Mouse (Mus musculus) adrenal gland, postnatal 14 days (tissue): ENCODE data around the gene Egfl7. TPM values are rescaled to one million over a fixed set of nuclear protein-coding genes. Genes with fewer than 3 reads are reported as not detected.

ENCODE experiments used
- DNase-seq: peaks from one replicate; pipeline ENCODE4 v3.0.0; 2021; ENCODE audit warnings: mixed read lengths
- long read RNA-seq, 2 experiments: library from polyadenylated mRNA; stranded (forward); transcript quantifications; one replicate each; pipeline ENCODE4 v2.0.0; 2021
- total RNA-seq: library from RNA; stranded (reverse); gene quantifications from 2 replicates; pipeline ENCODE4 v1.2.3, GENCODE M21; 2021

Gene Egfl7
- total RNA-seq, result 217 and 247 TPM in 2 replicates
- long read RNA-seq, experiment 1, transcript Egfl7-213 (1 exons, 536 nt), result minor isoform, 19 of 148 reads
- long read RNA-seq, experiment 1, transcript Egfl7-202 (10 exons, 1,372 nt), result major isoform, 46 of 148 reads
- long read RNA-seq, experiment 1, transcript Egfl7-212 (10 exons, 1,391 nt), result minor isoform, 10 of 148 reads
- long read RNA-seq, experiment 1, partial matches to known transcripts, result 20 of 148 reads
- long read RNA-seq, experiment 1, other reads (novel, unspliced or antisense), result 43 of 148 reads
- long read RNA-seq, experiment 2, transcript Egfl7-202 (10 exons, 1,372 nt), result major isoform, 58 of 172 reads
- long read RNA-seq, experiment 2, transcript Egfl7-213 (1 exons, 536 nt), result minor isoform, 46 of 172 reads
- long read RNA-seq, experiment 2, partial matches to known transcripts, result 19 of 172 reads
- long read RNA-seq, experiment 2, other reads (novel, unspliced or antisense), result 43 of 172 reads

DNA sequence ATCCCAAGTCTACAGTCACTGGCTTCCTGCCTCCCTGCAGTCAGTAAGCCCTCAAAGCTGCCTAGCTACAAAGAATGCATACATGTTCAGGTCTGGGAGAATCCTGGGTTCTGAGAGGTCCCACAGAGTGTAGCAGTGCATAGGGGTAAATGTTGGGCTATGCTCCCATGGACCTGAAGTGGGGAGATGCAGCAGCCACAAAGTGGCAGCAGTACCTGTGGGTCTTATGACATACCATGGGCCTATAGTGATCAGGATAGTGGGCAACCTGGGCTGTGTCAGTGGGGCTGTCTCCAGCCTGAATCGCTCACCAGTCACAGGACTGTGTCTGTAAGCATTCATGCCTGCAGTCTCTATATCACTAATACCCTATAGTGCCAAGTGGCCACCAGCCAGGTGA lies at the start of gene Egfl7:
Gene Egfl7, plus strand, starts transcription at position 301 of the 400 bp plus-strand sequence.
- DNase-seq, result no peak

DNA sequence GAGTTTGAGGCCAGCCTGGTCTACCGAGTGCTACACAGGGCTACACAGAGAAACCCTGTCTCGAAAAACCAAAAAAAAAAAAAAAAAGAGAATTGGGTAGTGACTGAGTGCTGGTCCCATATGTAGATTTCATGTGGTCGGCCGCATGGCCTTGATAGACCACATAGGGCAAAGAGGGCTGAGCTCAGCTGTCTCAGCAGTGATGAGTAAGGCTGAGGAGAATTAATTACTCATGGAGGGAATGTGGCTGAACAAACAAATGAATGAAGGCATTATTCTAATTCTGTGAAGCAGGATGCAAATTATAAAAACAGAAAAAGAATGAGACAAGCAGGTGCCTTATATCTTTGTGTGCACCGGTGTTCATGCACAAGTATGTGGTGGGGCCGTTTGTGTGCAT lies 48.0 kb upstream of the Egfl7 start:
- no peak for DNase-seq

DNA sequence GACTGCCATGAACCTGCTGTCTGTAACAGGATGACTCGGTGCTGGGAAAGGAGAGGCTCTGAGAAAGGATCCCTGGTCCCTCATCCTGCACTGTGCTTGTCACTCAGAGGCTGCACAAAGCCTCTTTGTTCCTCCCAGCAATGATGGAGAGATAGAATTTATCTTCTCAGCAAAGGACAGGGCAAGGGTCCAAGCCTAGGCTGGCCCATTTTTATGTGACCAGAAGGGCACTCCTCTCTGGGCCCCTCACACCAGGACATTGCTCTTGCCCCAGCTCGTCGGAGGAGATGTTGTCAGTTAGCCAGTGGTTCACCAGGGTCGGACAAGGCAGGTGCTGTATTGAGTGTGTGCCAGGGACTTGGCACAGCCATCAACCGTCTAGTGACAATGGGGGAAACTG lies 46.6 kb upstream of the Egfl7 start:
- no peak for DNase-seq

DNA sequence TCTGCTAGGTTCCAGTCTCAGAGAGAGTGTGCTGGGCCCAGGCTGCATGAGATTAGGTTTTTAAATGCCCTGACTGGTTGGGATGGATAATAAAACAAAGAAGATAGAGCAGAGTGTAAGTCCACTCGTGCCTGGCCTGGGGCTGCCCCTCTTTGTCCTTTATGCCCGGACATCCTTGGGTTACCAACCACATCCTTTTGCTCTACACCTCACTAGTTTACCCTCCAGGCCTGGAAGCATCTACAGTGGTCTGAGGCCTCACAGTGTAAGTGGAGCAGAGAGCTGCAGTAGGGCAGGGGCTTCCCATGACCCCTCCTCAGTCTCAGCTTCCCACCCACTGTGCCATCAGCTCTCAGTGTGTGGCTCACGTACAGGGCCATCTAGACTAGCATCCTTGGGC lies 45.7 kb upstream of the Egfl7 start:
- no peak for DNase-seq

DNA sequence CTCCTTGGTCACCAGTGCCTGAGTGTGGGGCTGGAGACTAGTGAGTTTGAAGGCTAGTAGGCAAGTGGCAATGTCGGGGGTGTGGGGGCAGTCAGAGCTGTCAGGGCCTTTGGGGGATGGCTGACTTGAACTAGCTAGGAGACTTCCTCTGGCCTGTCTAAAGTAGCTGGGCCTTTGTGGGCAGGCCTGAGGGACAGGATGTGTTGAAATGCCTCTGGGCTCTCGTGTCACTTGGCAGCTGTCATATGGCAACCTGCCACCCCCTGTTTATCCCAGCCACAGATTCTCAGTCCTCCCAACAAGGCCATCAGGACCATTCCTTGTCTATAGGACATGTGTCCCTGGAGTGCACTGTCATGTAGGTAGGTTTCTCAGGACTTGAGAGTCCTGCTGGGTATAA lies 45.2 kb upstream of the Egfl7 start:
- peak; percentile 88 for DNase-seq

DNA sequence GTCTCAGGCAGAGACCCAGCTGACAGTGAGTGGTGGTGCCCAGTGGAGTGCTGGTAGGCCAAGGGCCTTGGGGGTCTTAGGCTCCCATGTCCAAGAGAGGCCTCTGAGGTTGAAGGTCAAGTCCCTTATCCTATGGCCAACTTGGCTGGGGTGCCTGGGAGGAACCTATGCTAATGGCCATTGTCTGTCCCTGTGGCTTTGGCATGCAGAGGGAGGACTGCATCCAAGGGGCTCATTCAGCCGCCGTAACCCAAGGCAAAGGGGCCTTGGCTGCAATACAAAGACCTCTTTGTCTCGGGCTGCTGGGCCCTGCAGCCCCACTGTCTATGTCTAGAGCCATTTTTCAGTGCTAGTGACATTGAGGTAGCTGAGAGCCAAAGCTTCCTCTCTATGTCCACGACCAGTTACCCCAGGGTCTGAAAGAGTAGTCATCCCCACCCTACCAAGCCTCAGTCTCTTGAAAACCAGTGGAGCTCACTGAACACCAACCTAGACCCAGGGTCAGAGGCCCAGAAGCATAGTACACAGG lies 44.2 kb upstream of the Egfl7 start:
- no peak for DNase-seq

DNA sequence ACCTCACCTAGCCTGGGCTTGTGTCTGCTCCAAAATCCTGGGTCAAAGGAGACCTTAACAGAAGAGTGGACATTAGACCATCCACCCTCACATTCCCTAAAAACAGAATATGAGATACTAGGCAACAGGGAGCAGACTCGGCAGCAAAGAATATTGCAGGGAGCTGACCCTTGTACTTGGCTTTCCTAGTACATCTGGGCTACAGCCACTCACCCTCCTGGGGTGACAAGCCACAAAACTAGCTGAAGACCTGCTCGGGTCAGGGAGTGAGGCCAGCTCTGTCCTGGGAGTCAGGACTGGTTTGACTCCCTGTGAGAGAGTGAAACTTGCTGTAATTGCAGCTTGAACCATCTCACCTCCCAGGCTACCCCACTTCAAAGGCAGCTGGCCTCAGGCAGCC lies 40.3 kb upstream of the Egfl7 start:
- no peak for DNase-seq

DNA sequence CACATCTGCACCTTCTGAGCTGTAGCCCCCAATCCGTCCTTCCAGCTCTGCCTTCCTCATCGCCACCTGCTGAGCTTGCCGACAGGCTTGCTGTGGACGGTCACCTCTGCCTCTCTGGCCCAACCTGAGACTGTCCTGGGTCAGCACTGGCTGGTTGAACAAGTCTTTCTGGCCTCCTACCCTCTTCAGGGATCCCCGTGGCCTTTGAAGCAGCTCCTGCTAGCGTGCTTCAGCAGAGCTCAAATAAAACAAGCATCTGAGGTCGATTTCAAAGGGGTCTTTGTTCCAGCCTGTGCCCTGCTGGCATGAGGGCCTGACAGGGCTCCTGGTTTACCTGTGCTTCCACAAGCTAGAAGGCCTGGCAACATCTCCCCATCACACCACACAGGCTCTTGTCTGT lies 39.1 kb upstream of the Egfl7 start:
- no peak for DNase-seq

DNA sequence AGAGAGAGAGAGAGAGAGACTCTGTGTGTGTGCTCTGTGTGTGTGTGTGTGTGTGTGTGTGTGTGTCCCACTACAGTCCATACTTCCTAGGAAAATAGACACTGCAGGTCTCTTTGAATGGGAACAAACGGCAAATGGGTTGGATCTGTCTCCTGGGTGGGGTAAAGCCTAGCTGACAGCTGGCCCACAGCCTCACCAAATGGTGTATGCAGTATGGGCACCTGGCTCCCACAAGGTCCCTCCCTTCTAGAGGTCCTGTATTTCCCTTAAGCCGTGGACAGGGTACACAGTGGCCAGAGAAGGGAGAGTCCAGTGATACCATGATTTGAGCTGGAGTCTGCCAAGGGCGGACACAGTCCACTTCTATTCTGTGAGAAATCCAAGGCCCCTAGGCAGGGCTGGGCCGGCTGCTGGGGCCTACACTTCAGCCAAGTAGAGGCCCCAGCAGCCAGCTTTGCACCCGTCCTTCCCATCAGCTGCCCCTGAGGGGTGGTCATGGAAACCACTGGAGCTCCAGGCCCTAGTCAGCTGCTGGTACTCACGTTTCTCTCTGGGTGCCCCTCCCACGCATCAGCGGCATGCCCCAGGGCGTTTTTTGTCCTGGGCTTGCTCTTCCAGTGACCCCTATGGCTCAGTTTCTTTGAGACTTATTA lies 38.4 kb upstream of the Egfl7 start:
- no peak for DNase-seq

DNA sequence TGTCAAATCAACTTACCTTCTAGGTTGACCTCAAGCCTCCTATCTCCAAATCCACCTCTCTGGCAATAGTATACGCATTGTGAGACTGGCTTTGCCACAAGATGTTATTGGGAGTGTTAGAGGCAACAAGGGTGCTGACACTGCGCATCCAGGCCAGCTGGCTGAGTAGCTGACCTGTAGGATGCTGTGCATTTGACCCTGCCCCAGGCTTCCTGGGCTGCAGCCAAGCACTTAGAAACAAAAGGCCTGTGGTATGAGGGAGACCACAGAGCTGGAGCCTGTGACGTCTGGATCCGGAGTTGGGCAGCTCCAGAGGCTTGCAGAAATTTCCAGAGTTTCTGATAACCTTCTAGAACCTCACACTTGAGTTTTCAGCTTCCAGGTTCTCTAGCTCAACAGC lies 36.7 kb upstream of the Egfl7 start:
- peak; percentile 47 for DNase-seq

DNA sequence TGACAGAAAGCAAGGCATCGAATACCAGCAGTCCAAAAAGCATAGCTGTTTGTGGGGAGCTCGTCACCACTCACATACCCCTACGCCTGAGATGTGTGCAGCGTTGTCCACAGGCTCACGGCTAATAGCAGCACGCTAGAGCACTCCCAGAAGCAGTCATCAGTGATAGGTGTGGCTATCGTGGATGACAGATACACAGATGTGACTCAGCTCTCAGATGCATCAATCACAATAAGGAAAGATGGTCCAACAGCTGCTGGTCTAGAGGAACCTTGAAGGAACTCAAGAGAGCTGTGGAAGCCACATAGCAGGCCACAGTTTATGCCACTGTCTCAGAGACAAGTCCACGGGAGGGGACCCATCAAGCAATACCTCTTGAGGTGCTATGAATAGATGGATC lies 36.0 kb upstream of the Egfl7 start:
- DNase-seq, result peak; percentile 53

DNA sequence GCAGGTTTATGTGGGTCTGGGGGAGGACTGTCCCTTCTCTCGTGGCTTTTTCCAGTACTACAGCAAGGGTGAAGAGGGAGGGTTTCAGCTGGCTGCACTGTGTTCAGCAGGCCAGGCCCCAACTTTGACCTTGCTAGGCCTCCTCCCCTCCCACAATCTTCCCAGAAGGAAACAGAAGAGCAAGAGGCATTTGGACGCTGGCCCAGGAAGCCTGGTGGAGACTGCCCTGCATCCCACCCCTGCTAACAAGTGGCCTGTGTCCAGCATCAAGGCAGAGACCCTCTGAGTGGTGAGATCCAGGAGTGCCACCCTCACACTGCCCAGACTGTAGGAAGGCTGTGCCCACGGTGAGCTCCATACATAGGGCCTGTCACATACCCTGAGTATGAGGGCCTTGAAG lies 35.5 kb upstream of the Egfl7 start:
- peak; percentile 68 for DNase-seq

DNA sequence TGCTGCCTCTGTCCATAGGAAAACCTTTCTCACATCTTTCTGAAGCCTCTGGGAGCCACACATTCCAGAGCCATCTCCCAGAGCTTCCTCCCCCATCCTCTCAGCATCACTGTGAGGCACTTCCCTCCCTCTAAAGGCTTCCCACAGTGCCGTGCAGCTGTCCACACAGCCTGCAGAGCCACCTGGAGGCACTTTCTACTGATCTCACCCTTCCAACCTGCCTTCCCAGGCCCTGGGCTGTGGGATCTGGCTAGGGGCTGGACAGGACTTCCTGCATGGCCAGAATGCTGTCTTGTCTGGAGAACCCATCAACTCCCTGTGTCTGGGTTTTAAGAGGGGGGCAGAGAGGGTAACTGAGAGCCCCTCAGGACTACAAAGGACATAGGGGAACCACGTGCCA lies 32.3 kb upstream of the Egfl7 start:
- DNase-seq, result no peak

DNA sequence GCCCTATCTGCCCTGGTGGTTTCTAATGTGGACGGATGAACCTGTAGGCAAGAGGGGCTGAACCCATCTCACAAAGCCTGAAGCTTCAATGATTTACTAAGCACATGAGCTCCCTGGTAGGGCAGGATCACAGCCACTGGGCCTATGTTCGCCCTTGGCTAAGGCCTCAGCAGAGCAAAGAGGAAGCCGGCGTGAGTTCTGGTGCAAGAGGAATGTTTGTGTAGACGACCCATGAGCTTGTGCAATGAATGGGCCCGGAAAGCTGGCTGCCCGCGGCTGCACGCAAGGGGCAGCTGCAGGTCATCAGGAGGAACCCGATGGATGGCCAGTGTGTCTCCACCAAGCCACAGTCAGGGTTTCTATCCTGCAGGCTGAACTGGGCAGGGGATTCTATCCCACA lies 30.0 kb upstream of the Egfl7 start:
- DNase-seq, result peak; percentile 72

DNA sequence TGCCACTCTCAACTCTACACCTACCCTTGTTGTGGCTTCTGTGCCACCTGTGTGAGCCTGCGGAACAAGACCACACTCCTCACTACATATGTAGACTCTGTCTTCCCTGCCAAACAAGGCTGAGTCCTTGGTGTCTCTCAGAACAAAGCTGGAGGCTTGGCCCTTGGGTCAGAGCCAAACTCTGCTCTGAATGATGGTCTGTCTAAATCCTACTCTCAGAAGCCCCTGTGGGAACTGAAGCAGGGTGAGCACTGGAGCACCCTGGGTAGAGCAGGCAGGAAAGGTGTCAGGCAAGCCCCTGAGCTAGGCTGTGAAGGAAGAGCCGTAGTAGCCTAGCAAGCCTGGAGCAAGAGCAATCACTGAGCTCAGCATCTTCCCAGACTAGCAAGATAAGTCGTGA lies 29.6 kb upstream of the Egfl7 start:
- peak; percentile 70 for DNase-seq

DNA sequence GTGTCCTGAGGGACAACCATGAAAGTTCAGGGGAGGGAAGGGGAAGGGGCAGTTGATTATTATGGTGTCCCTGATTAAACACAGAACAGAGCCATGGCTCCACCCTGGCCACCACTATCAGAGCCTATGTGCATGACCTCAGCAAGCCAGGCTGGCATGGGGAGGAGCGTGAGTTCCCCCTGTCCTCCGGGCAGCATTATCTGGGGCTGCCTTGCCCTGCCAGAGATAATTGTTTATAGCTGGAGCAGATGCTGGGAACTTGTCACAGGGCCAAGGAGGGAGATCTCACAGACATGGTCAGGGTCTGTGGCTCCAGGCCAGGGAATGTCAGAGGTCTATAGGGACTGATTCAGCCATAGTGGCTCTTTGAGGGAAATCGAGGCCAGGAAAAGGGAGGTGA lies 29.0 kb upstream of the Egfl7 start:
- no peak for DNase-seq

DNA sequence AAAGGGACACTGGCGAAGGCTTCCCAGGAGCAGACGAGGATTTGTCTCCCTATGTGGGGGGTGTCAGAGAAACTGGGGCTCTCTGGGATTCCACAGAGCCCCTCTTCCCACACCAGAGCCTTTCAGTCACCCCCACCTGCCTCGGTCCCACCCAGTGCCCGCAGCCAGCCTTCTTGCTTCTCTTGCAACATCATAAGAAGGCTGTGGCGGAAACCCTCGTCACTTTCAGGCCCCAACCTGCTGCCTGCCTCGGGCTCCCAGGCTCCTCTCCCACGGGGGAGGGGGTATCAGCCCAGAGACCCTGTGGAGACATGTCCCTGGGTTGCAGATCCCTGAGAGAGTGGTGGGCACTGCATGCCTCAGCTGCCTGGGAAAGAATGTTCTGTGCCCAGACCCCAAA lies 28.4 kb upstream of the Egfl7 start:
- no peak for DNase-seq

DNA sequence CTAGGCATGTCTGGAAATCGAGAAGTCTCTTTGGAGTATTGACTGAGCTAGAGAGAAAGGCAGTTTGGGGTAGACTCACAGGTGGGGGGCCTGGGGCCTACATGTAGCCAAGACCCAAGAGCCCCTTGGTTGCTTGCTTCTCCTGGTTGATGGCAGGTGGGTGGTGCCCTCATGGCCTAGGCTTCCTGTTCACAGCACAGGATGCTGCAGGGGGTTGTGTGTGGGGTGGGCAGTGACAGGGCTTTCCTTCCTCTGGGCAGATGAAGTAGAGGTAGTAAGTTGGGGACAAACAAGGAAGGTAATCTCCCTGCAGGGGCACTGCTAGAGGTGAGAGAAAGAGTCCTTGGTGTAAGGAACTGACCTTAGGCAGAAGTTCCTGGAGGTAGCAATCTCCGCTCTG lies 27.7 kb upstream of the Egfl7 start:
- no peak for DNase-seq

DNA sequence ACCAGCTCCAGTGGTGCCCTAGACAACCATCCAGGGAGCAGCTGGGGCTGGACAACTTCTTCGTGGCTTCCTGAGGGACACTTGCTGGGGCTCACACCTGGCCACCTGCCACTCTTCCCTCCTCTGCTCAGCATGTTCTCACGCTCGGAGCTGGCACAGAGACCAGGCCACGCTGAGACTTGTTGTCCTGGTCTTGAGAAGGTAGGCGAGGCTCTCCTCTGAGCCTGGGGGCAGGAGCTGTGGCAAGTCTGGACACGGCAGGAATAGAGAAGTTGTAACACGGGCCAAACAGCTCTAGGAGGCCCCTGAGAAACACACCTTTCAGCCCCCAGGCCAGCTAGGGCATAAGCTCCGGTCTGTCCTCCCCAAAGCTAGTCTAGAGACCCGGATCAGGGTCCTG lies 25.9 kb upstream of the Egfl7 start:
- DNase-seq, result no peak

DNA sequence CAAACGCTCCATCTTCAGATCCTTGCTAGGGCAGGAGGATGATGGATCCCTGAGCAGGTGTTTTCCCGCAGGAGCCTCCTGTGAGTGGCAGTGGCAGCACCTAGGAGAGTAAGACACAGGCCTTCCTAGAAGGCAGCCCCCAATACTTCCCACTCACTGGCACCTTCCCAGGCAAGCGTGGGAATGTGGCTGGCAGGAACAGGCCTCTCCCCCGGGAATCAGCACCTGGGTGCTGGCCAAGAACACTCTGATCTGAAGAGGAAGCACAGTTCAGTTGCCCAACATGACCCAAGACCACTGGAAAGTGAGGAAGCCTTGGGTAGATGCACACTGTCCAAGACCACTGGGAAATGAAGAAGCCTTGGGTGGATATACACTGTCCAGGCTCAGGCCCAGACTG lies 24.7 kb upstream of the Egfl7 start:
- DNase-seq, result peak; percentile 82

DNA sequence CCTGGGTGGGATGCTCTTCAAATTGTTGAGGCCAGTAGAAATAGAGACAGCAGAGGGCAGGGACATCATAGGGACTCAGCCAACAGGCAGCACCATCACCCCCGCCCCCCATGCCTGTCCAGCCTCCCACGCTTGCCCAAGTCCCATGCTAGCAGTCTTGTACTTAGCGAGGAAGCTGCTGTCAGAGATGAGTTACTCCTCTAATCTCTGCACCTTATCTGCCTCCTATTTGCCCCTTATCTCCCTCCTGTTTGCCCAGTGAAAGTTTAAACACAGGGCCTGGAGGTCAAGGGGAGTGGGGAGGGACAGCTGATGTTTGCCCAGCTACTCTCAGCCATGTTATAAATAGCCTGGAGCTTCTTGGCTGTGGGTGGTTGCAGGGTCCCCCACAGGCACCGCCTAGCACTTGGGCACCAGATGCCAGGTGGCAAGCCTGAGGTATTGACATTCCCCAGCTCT lies 23.2 kb upstream of the Egfl7 start:
- DNase-seq, result no peak

DNA sequence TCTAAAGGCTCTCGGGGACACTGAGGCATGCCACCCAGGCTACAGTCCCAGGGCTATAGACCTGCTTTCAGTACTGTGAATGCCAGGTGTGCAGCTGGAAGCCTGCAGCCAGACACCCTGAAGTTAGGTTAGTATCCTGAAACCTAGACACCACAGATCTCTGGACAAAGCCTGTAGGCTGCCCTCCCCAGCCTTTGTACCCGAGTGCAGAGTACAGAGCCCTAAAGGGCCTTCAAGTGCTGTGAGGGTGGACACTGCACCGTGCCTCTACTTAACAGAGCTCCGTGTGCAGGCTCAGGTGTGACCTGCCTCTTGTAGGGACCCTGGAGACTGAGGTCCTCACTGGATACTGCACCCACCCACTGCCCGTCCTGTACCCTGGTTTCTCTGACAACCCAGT lies 19.3 kb upstream of the Egfl7 start:
- DNase-seq, result no peak

DNA sequence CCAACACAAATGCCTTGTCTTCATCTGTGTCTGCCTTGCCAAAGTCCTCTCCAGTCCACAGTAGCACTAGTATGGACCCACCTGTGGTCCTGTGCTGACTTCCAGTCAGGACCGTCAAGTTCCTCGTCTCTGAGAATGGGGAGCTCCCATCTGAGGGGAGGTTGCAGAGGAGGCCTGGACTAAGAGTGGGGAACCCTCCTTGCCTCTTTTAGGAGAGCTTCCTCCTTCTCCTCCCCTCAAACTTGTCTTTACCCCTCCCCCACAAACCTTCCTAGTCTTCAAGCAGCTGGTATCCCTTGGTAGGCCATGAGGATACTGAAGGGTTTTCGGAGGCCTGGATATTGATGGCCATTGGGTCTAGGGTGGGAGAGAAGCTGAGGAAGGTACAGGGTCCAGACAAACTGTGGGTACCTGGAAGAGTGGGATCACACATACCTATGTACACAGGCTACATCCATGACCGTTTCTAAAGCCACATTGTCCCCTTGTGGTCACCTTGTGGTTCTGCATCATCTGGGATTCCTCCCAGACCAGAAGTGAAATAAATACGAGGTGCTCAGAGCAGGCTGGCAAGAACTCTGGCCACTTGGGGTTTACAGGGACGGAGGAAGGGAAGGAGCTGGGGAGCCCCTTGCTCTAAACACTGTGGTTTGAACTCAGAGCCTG lies 18.3 kb upstream of the Egfl7 start:
- DNase-seq, result peak; percentile 60
